ENCODE assay signal across 8 mouse cellular contexts in genomic region chr14:15438485-15439157, GRCm38 (mm10). TPM values are rescaled to one million over a fixed set of nuclear protein-coding genes. Genes with fewer than 3 reads are reported as not detected.
DNase-seq lines count a peak whose midpoint lies in the region; ATAC-seq and TF ChIP-seq lines count a peak whose summit lies in the region.

Lrrc3b (minus strand) TSS chr14:15438987.

- peak; percentile 87 for ATAC-seq in heart, embryonic 16.5 days (replicated peaks; ENCODE audit: extremely low read depth, insufficient read depth, low FRiP score)
- ATAC-seq in liver, embryonic 13.5 days (ENCODE audit: low read depth) = no peak

- WGBS in forebrain, embryonic 10.5 days = under 1% methylated on average over 51 of the region's 51 CpGs
- whole genome bisulfite sequencing in heart, embryonic 16.5 days = under 1% methylated on average over 51 of the region's 51 CpGs
- WGBS in liver, embryonic 13.5 days (ENCODE audit: insufficient replicate concordance) = under 1% methylated on average over 51 of the region's 51 CpGs

- peak within 1 kb of the TSS; percentile 80 for H3K9ac ChIP-seq in heart, embryonic 16.5 days (ENCODE audit: low read length)
- no peak within 1 kb of the TSS for H3K9ac ChIP-seq in liver, embryonic 13.5 days

- H3K4me3 ChIP-seq in E14TG2a.4 (replicated peaks; ENCODE audit: low read length) = peak within 1 kb of the TSS; percentile 80
- peak within 1 kb of the TSS; percentile 66 for H3K4me3 ChIP-seq in forebrain, embryonic 10.5 days
- peak within 1 kb of the TSS; percentile 77 for H3K4me3 ChIP-seq in heart, embryonic 16.5 days (ENCODE audit: low read length)
- H3K4me3 ChIP-seq in liver, embryonic 13.5 days (replicated peaks) = peak within 1 kb of the TSS; percentile 45

- peaks cover 14% of the 10 kb centered on the region for H3K4me1 ChIP-seq in E14TG2a.4 (replicated peaks; ENCODE audit: low read depth, low read length)
- peaks cover 21% of the 10 kb centered on the region for H3K4me1 ChIP-seq in forebrain, embryonic 10.5 days
- H3K4me1 ChIP-seq in heart, embryonic 16.5 days (ENCODE audit: control insufficient read depth, insufficient read depth, low read length) = peaks cover 10% of the 10 kb centered on the region
- H3K4me1 ChIP-seq in liver, embryonic 13.5 days (replicated peaks) = no peaks in the 10 kb centered on the region

- TF ChIP-seq CTCF in E14TG2a.4 (conservative IDR thresholded peaks at IDR 0.05; ENCODE audit: low read length) = no peak

- H3K9me3 ChIP-seq in E14TG2a.4 (ENCODE audit: low read length) = no peaks in the 10 kb centered on the region
- no peaks in the 10 kb centered on the region for H3K9me3 ChIP-seq in forebrain, embryonic 10.5 days
- no peaks in the 10 kb centered on the region for H3K9me3 ChIP-seq in heart, embryonic 16.5 days (replicated peaks; ENCODE audit: control insufficient read depth, low read length)
- no peaks in the 10 kb centered on the region for H3K9me3 ChIP-seq in liver, embryonic 13.5 days (replicated peaks)

- peak within 1 kb of the TSS; percentile 81 for H3K27ac ChIP-seq in forebrain, embryonic 10.5 days
- H3K27ac ChIP-seq in heart, embryonic 16.5 days (ENCODE audit: low read length) = peak within 1 kb of the TSS; percentile 89
- no peak within 1 kb of the TSS for H3K27ac ChIP-seq in liver, embryonic 13.5 days

- H3K27me3 ChIP-seq in E14TG2a.4 (ENCODE audit: insufficient read depth, low read length) = peaks cover 34% of the 10 kb centered on the region
- H3K27me3 ChIP-seq in forebrain, embryonic 10.5 days (ENCODE audit: poor library complexity, severe bottlenecking) = peaks cover 45% of the 10 kb centered on the region
- no peaks in the 10 kb centered on the region for H3K27me3 ChIP-seq in heart, embryonic 16.5 days (ENCODE audit: control insufficient read depth, insufficient read depth, low read length)
- peaks cover 25% of the 10 kb centered on the region for H3K27me3 ChIP-seq in liver, embryonic 13.5 days

- H3K4me2 ChIP-seq in heart, embryonic 16.5 days (ENCODE audit: low read depth, low read length) = peak within 1 kb of the TSS; percentile 90
- H3K4me2 ChIP-seq in liver, embryonic 13.5 days = peak within 1 kb of the TSS; percentile 57

- peak; percentile 98 for DNase-seq in brain, adult 2 months (ENCODE audit: low read depth, low spot score)
- peak; percentile 56 for DNase-seq in forebrain, embryonic 10.5 days (ENCODE audit: extremely low spot score, low spot score)
- DNase-seq in kidney, postnatal 25 days = peak; percentile 51 to 69
- no peak for DNase-seq in liver, embryonic 13.5 days
- DNase-seq in right cerebral cortex, adult 18-20 months = peak; percentile 78
- no peak for DNase-seq in spleen, adult 12 weeks (ENCODE audit: low spot score)

- H3K36me3 ChIP-seq in E14TG2a.4 (ENCODE audit: insufficient read depth, low read length) = no peaks in the 10 kb centered on the region
- no peaks in the 10 kb centered on the region for H3K36me3 ChIP-seq in forebrain, embryonic 10.5 days (replicated peaks)
- no peaks in the 10 kb centered on the region for H3K36me3 ChIP-seq in heart, embryonic 16.5 days (ENCODE audit: control insufficient read depth, insufficient read depth)
- H3K36me3 ChIP-seq in liver, embryonic 13.5 days = no peaks in the 10 kb centered on the region

RNA-seq across cellular contexts. Expression of gene Lrrc3b, which starts in this region (rescaled TPM):
- polyA plus RNA-seq in forebrain, embryonic 10.5 days (2016; fragmentation: Nextera tagmentation; extraction: Ambion mirVana) = 0.92 and 1.7 TPM in 2 replicates
- 9.3 and 12.6 TPM in 2 replicates for polyA plus RNA-seq in heart, embryonic 16.5 days (2015; fragmentation: Nextera tagmentation; extraction: Ambion mirVana)
- polyA plus RNA-seq in liver, embryonic 13.5 days (2015; fragmentation: Nextera tagmentation; extraction: Ambion mirVana) = 0.10 and 0.12 TPM in 2 replicates

Comparison
In these comparisons a context has a peak if more than half of its experiments do, and no peak if none do; other contexts are left out.
1. DNase-seq: peak in brain, adult 2 months (single experiment), forebrain, embryonic 10.5 days (single experiment), kidney, postnatal 25 days (2 of 2) and right cerebral cortex, adult 18-20 months (single experiment); none in liver, embryonic 13.5 days (single experiment) and spleen, adult 12 weeks (single experiment).
2. Peak in every context shown above with its lines, with median percentiles within 50 percentile points of each other: H3K4me3 ChIP-seq.